ENCODE assay signal across 20 mouse cellular contexts in genomic region chr10:36499713-36500112, GRCm38 (mm10). TPM values are rescaled to one million over a fixed set of nuclear protein-coding genes. Genes with fewer than 3 reads are reported as not detected.
DNase-seq lines count a peak whose midpoint lies in the region; ATAC-seq and TF ChIP-seq lines count a peak whose summit lies in the region.
"Had no signal": no experiment of that assay in that cellular context is flagged by ENCODE, and none has a peak within 500 bp of the region (broad histone marks: within the 10 kb centered on the region; RNA-seq: fewer than 3 reads in every experiment).

No protein-coding gene starts in this region.

- no peaks in the 10 kb centered on the region for H3K4me1 ChIP-seq in forebrain, embryonic 15.5 days
- no peaks in the 10 kb centered on the region for H3K4me1 ChIP-seq in forebrain, embryonic 10.5 days
- no peaks in the 10 kb centered on the region for H3K4me1 ChIP-seq in forebrain, embryonic 16.5 days (replicated peaks; ENCODE audit: control insufficient read depth, insufficient read depth, low read length)
- H3K4me1 ChIP-seq in thymus, adult 2 months (replicated peaks; ENCODE audit: control insufficient read depth, insufficient read depth, low read length) = no peaks in the 10 kb centered on the region
- H3K4me1 ChIP-seq: heart, embryonic 12.5 days; hindbrain, embryonic 15.5 days had no signal

- no peak overlapping the region for H3K27ac ChIP-seq in forebrain, embryonic 15.5 days (replicated peaks)
- no peak overlapping the region for H3K27ac ChIP-seq in forebrain, embryonic 10.5 days
- H3K27ac ChIP-seq in forebrain, embryonic 16.5 days (ENCODE audit: low read length) = no peak overlapping the region
- H3K27ac ChIP-seq in thymus, adult 2 months (ENCODE audit: control insufficient read depth, insufficient read depth, low read length) = no peak overlapping the region
- H3K27ac ChIP-seq: heart, adult 2 months; hindbrain, embryonic 15.5 days had no signal

- H3K36me3 ChIP-seq in forebrain, embryonic 15.5 days = no peaks in the 10 kb centered on the region
- no peaks in the 10 kb centered on the region for H3K36me3 ChIP-seq in forebrain, embryonic 10.5 days (replicated peaks)
- no peaks in the 10 kb centered on the region for H3K36me3 ChIP-seq in forebrain, embryonic 16.5 days (ENCODE audit: control insufficient read depth, insufficient read depth)
- no peaks in the 10 kb centered on the region for H3K36me3 ChIP-seq in thymus, adult 2 months (ENCODE audit: control insufficient read depth, insufficient read depth, low read length)
- H3K36me3 ChIP-seq: heart, embryonic 12.5 days; hindbrain, embryonic 15.5 days had no signal

- no peak overlapping the region for H3K4me3 ChIP-seq in forebrain, embryonic 15.5 days
- no peak overlapping the region for H3K4me3 ChIP-seq in forebrain, embryonic 10.5 days
- H3K4me3 ChIP-seq in forebrain, embryonic 16.5 days (replicated peaks; ENCODE audit: low read length) = no peak overlapping the region
- H3K4me3 ChIP-seq in thymus, adult 2 months (ENCODE audit: control insufficient read depth, insufficient read depth, low read length) = no peak overlapping the region
- H3K4me3 ChIP-seq: heart, adult 2 months; heart, embryonic 12.5 days; hindbrain, embryonic 15.5 days had no signal

- 66% methylated on average over 1 of the region's 1 CpGs for WGBS in forebrain, embryonic 15.5 days
- WGBS in forebrain, embryonic 10.5 days = 97% methylated on average over 1 of the region's 1 CpGs
- 55% methylated on average over 1 of the region's 1 CpGs for WGBS in forebrain, embryonic 16.5 days
- WGBS in thymus, adult 2 months = 81% methylated on average over 1 of the region's 1 CpGs

- H3K4me2 ChIP-seq in forebrain, embryonic 15.5 days (replicated peaks) = no peak overlapping the region
- no peak overlapping the region for H3K4me2 ChIP-seq in forebrain, embryonic 16.5 days (ENCODE audit: low read length)
- H3K4me2 ChIP-seq: heart, embryonic 12.5 days; hindbrain, embryonic 15.5 days had no signal

- DNase-seq in cerebellum, postnatal 14 days = peak; percentile 4 to 41
- no peak for DNase-seq in cerebellum, postnatal 36 days
- no peak for DNase-seq in forebrain, embryonic 10.5 days (ENCODE audit: extremely low spot score, low spot score)
- peak; percentile 75 for DNase-seq in 3T3-L1 (ENCODE audit: low read depth, low spot score)
- no peak for DNase-seq in thymus, adult 2 months
- DNase-seq: adrenal gland, adult 2 months; adrenal gland, postnatal 25 days; cerebellum, adult 2 months; gastrocnemius, postnatal 14 days; heart, adult 2 months; kidney, adult 8-10 months had no signal

- H3K9ac ChIP-seq in forebrain, embryonic 15.5 days (replicated peaks) = no peak overlapping the region
- no peak overlapping the region for H3K9ac ChIP-seq in forebrain, embryonic 16.5 days (replicated peaks; ENCODE audit: low read depth, low read length)
- H3K9ac ChIP-seq: heart, embryonic 12.5 days; hindbrain, embryonic 15.5 days had no signal

- H3K27me3 ChIP-seq in forebrain, embryonic 15.5 days = no peaks in the 10 kb centered on the region
- no peaks in the 10 kb centered on the region for H3K27me3 ChIP-seq in forebrain, embryonic 10.5 days (ENCODE audit: poor library complexity, severe bottlenecking)
- no peaks in the 10 kb centered on the region for H3K27me3 ChIP-seq in forebrain, embryonic 16.5 days (replicated peaks; ENCODE audit: control insufficient read depth, insufficient read depth, low read length)
- H3K27me3 ChIP-seq in thymus, adult 2 months (ENCODE audit: control insufficient read depth, insufficient read depth, low read length) = no peaks in the 10 kb centered on the region
- H3K27me3 ChIP-seq: CH12.LX; heart, embryonic 12.5 days; hindbrain, embryonic 15.5 days; Patski had no signal

- no peaks in the 10 kb centered on the region for H3K9me3 ChIP-seq in forebrain, embryonic 15.5 days
- no peaks in the 10 kb centered on the region for H3K9me3 ChIP-seq in forebrain, embryonic 10.5 days
- H3K9me3 ChIP-seq in forebrain, embryonic 16.5 days (ENCODE audit: control insufficient read depth, low read length) = no peaks in the 10 kb centered on the region
- H3K9me3 ChIP-seq: heart, embryonic 12.5 days; hindbrain, embryonic 15.5 days had no signal

- no peak for TF ChIP-seq POLR2A in thymus, adult 2 months (IDR thresholded peaks at IDR 0.05; ENCODE audit: control insufficient read depth, extremely low read depth, insufficient read depth, low read length, poor library complexity)

- peak; percentile 55; the same call in 1 of the 2 replicates for ATAC-seq in forebrain, embryonic 15.5 days (replicated peaks)
- peak; percentile 78 for ATAC-seq in forebrain, embryonic 16.5 days
- ATAC-seq: activated CD4-positive, CD25-positive, alpha-beta regulatory T cell, adult 4 months; inflammation-experienced regulatory T-cells, adult 6 months; intestine, postnatal 0 days; Patski had no signal

- TF ChIP-seq CTCF in thymus, adult 2 months (IDR thresholded peaks at IDR 0.05; ENCODE audit: borderline replicate concordance, control insufficient read depth, extremely low read depth, insufficient read depth, low read length, poor library complexity) = no peak

RNA-seq across cellular contexts. Expression of gene Hs3st5, which starts 6.9 kb away (rescaled TPM):
- polyA plus RNA-seq in forebrain, embryonic 15.5 days (2015; fragmentation: Nextera tagmentation; extraction: Ambion mirVana) = 7.4 and 9.9 TPM in 2 replicates
- 0.99 and 1.1 TPM in 2 replicates for polyA plus RNA-seq in forebrain, embryonic 10.5 days (2016; fragmentation: Nextera tagmentation; extraction: Ambion mirVana)
- polyA plus RNA-seq in forebrain, embryonic 16.5 days (2015; fragmentation: Nextera tagmentation; extraction: Ambion mirVana) = 9.0 and 10.7 TPM in 2 replicates
- polyA plus RNA-seq in thymus, adult 2 months (2012; rRNA removed) = 0.15 and 0.18 TPM in 2 replicates
- polyA plus RNA-seq: activated CD4-positive, CD25-positive, alpha-beta regulatory T cell, adult 4 months; inflammation-experienced regulatory T-cells, adult 6 months had no signal

Comparison
In these comparisons a context has a peak if more than half of its experiments do, and no peak if none do; other contexts are left out.
1. DNase-seq: peak in cerebellum, postnatal 14 days (2 of 2) and 3T3-L1 (single experiment); none in cerebellum, postnatal 36 days (0 of 2), forebrain, embryonic 10.5 days (single experiment) and thymus, adult 2 months (single experiment).